In genomic region chr10:13027702-13028101, GRCm38 (mm10) we compare ENCODE assay signal across 27 mouse cellular contexts.
"Had no signal": no experiment of that assay in that cellular context is flagged by ENCODE, and none has a peak within 500 bp of the region (broad histone marks: within the 10 kb centered on the region; RNA-seq: fewer than 3 reads in every experiment).

No protein-coding gene starts in this region.

- H3K4me1 ChIP-seq: embryonic facial prominence, embryonic 10.5 days; embryonic facial prominence, embryonic 12.5 days; embryonic facial prominence, embryonic 13.5 days; embryonic facial prominence, embryonic 15.5 days; forebrain, embryonic 12.5 days; forebrain, embryonic 13.5 days; forebrain, embryonic 15.5 days had no signal

- H3K27ac ChIP-seq: embryonic facial prominence, embryonic 10.5 days; embryonic facial prominence, embryonic 12.5 days; embryonic facial prominence, embryonic 13.5 days; embryonic facial prominence, embryonic 15.5 days; forebrain, embryonic 12.5 days; forebrain, embryonic 13.5 days; forebrain, embryonic 15.5 days; gastrocnemius, adult 2 months; heart, adult 2 months had no signal

- H3K9ac ChIP-seq: embryonic facial prominence, embryonic 12.5 days; embryonic facial prominence, embryonic 13.5 days; embryonic facial prominence, embryonic 15.5 days; forebrain, embryonic 12.5 days; forebrain, embryonic 13.5 days; forebrain, embryonic 15.5 days; forebrain, postnatal 0 days had no signal

- H3K4me2 ChIP-seq: embryonic facial prominence, embryonic 12.5 days; embryonic facial prominence, embryonic 13.5 days; embryonic facial prominence, embryonic 15.5 days; forebrain, embryonic 12.5 days; forebrain, embryonic 13.5 days; forebrain, embryonic 15.5 days had no signal

- DNase-seq: cerebellum, adult 2 months; cerebellum, adult 8-10 months; cerebellum, adult 9-10 months; cerebellum, adult 9-11 months; cerebellum, postnatal 10 days; cerebellum, postnatal 14 days; cerebellum, postnatal 25 days; cerebellum, postnatal 36 days; embryo, embryonic 11 days; forebrain, postnatal 0 days; gastrocnemius, adult 2 months; gastrocnemius, postnatal 10 days; gastrocnemius, postnatal 14 days; gastrocnemius, postnatal 25 days; gastrocnemius, postnatal 36 days; heart, adult 18-20 months; heart, adult 2 months had no signal

- ATAC-seq: forebrain, embryonic 13.5 days; forebrain, embryonic 14.5 days; forebrain, embryonic 15.5 days; forebrain, embryonic 16.5 days; forebrain, postnatal 0 days had no signal

- H3K4me3 ChIP-seq: embryonic facial prominence, embryonic 10.5 days; embryonic facial prominence, embryonic 12.5 days; embryonic facial prominence, embryonic 13.5 days; embryonic facial prominence, embryonic 15.5 days; erythroblast, embryonic 14.5 days; forebrain, embryonic 12.5 days; forebrain, embryonic 13.5 days; forebrain, embryonic 15.5 days; gastrocnemius, adult 2 months; heart, adult 2 months had no signal

- H3K36me3 ChIP-seq: embryonic facial prominence, embryonic 10.5 days; embryonic facial prominence, embryonic 12.5 days; embryonic facial prominence, embryonic 13.5 days; embryonic facial prominence, embryonic 15.5 days; forebrain, embryonic 12.5 days; forebrain, embryonic 15.5 days had no signal

- H3K27me3 ChIP-seq: embryonic facial prominence, embryonic 12.5 days; embryonic facial prominence, embryonic 13.5 days; embryonic facial prominence, embryonic 15.5 days; forebrain, embryonic 12.5 days; forebrain, embryonic 13.5 days; forebrain, embryonic 15.5 days had no signal

- H3K9me3 ChIP-seq: embryonic facial prominence, embryonic 10.5 days; embryonic facial prominence, embryonic 12.5 days; embryonic facial prominence, embryonic 13.5 days; embryonic facial prominence, embryonic 15.5 days; forebrain, embryonic 12.5 days; forebrain, embryonic 13.5 days; forebrain, embryonic 15.5 days had no signal
